14 mouse cellular contexts compared by ENCODE assay signal in genomic region chr4:119531813-119532212, GRCm38 (mm10). TPM values are rescaled to one million over a fixed set of nuclear protein-coding genes. Genes with fewer than 3 reads are reported as not detected.
A peak's percentile ranks its signal among the peaks of the same experiment; 100 is the strongest.
DNase-seq lines count a peak whose midpoint lies in the region; TF ChIP-seq lines count a peak whose summit lies in the region.
"Had no signal": no experiment of that assay in that cellular context is flagged by ENCODE, and none has a peak within 500 bp of the region (broad histone marks: within the 10 kb centered on the region; RNA-seq: fewer than 3 reads in every experiment).

No protein-coding gene starts in this region.

- no peak overlapping the region for H3K4me3 ChIP-seq in layer of hippocampus, adult 2 months
- H3K4me3 ChIP-seq: erythroblast, embryonic 14.5 days; heart, embryonic 13.5 days; limb, embryonic 12.5 days; neural tube, embryonic 12.5 days had no signal

- H3K27ac ChIP-seq in layer of hippocampus, adult 2 months: no peak overlapping the region
- H3K27ac ChIP-seq: heart, embryonic 13.5 days; limb, embryonic 12.5 days; neural tube, embryonic 12.5 days had no signal

- TF ChIP-seq CTCF in layer of hippocampus, adult 2 months (conservative IDR thresholded peaks at IDR 0.05): peak; percentile 78

- no peak for DNase-seq in layer of hippocampus, adult 2 months (ENCODE audit: low spot score in 2 of 2)
- DNase-seq in layer of hippocampus, adult 9-10 months (ENCODE audit: low spot score): no peak
- DNase-seq in thymus, postnatal 14 days: peak; percentile 41
- no peak for DNase-seq in thymus, postnatal 36 days
- DNase-seq in ZHBTc4 (ENCODE audit: low read depth, low spot score): peak; percentile 40
- no peak for DNase-seq in right cerebral cortex, postnatal 10 days (ENCODE audit: low spot score in 2 of 2)
- DNase-seq in right cerebral cortex, adult 2 months (ENCODE audit: low spot score in 2 of 2): no peak
- DNase-seq: layer of hippocampus, adult 9-11 months had no signal

RNA-seq across cellular contexts. Expression of gene Foxj3, which starts 5.0 kb away (rescaled TPM):
- 10 to 100 TPM; 76.7 to 80.3 TPM for total RNA-seq in layer of hippocampus, adult 2 months (2021)

RNA-seq across cellular contexts. Expression of gene Frg2f1, which starts 7.5 kb away (rescaled TPM):
- total RNA-seq in layer of hippocampus, adult 2 months (2021): 10 to 100 TPM; 25.5 to 25.7 TPM

RNA-seq across cellular contexts. Expression of gene Rimkla, which starts 39.4 kb away (rescaled TPM):
- 10 to 100 TPM; 13.3 to 14.1 TPM for total RNA-seq in layer of hippocampus, adult 2 months (2021)
- total RNA-seq: gastrocnemius, adult 8-10 months; megakaryocyte, adult 5-6 weeks had no signal

Comparison
In these comparisons a context has a peak if more than half of its experiments do, and no peak if none do; other contexts are left out.
1. DNase-seq: peak in thymus, postnatal 14 days (single experiment) and ZHBTc4 (single experiment); none in layer of hippocampus, adult 2 months (0 of 2), layer of hippocampus, adult 9-10 months (single experiment), thymus, postnatal 36 days (0 of 2), right cerebral cortex, postnatal 10 days (0 of 2) and right cerebral cortex, adult 2 months (0 of 2).